Mouse (Mus musculus): ENCODE data around the gene Tmem178b.

The Tmem178b gene

GRCm38 (mm10) chr6:40161381-40161780 is 288.3 kb downstream of the Tmem178b start:
- DNase-seq (ENCODE audit: low read depth, low spot score) = no peak

GRCm38 (mm10) chr6:40173559-40173958 is 300.5 kb downstream of the Tmem178b start:
- DNase-seq (ENCODE audit: low read depth, low spot score) = no peak

DNA sequence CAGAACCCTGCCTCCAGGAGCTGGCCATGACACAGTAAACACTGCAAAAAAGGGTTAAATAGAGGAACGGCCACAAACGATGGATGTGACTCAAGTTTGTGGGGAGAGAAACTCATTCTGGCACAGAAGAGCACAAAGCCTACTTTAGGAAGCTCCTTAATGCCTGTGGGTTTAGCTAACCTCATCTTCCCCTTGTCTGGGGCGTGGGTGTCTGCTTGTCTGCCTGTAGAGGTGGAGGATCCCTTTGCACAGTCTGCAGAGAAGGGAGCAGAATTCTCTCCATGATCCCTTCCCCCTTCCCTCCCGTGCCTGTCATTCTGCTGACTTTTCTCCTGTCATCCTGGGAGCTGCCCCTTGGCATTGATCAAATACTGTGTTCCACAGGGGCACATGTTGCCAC is 304.8 kb downstream of the Tmem178b start:
- no peak for DNase-seq (ENCODE audit: low read depth, low spot score)

DNA sequence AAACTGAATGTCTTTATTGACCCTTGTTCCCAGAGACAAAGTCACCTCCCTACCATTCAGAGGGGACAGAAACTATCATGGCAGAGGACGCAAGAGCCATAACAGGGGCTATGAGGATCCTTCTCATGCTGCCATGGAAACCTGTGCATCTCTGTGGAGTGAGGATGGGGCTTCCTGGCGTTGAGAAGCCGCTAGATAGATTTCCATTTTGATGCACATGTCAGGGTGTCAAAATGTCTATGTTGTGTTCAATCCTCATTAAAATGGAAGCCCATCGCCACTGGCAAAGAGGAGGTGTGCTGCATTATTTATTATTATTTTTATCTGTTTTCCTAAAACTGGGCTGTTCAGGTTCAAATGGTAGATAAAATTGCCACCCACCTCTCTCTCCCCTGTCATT is 307.5 kb downstream of the Tmem178b start:
- no peak for DNase-seq (ENCODE audit: low read depth, low spot score)

DNA sequence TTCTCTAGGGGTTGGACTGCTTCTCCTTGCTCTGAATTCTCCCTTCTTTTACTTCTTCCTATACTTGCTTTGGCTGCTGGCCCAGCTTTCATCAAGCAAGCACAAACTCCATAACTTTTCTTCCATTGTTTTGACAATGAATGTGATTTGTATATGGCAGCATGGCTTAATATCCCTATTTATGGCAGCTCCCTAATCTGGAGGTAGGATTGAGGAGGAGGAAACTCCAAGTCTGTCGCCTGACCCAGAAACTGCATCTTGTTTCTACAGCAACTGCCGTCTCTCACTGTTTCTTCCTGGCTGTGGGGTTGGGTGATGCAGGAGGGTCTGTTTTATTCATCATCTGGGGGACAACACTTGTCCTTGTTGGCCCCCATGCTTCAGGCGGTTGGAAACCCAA is 327.6 kb downstream of the Tmem178b start:
- no peak for DNase-seq (ENCODE audit: low read depth, low spot score)

DNA sequence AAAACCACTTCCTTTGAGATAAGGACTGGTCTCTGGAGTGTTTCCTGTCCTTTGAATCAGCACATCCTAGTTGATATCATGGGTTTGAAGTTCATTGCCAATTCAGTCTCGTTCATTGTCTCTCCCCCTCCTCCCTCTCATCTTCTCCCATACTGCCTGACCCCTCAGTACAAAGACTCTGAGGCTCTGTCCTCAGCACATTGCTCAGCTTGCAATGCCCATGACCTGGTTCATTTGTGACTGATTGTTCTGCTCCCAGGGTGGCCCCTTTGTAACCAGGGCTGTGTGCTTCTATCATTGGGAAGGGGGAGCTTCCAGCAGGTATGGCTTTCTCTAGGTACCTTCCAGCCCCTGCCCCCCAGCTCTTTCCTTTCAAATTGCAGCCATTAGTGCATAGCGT is 329.5 kb downstream of the Tmem178b start:
- DNase-seq (ENCODE audit: low read depth, low spot score) = no peak

DNA sequence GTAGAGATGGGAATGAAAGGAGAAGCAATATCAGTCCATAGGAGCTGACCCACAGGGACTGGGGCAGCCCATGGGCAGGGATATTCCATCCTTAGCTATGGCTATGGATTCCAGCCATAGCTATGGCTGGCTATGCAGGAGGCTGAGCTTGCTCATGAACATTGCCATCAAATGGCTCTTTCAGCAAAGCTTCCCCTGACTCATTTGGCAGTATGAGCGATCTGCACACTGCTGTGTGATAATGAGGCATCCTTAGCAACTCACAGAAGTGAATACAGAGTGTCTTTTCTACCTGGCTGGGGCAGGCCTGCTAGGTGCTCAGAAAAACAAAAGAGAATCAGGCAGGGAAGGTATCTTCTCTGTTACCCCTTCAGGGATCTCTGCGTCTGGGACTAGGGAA is 332.3 kb downstream of the Tmem178b start:
- DNase-seq (ENCODE audit: low read depth, low spot score) = no peak

- DNase-seq (ENCODE audit: low read depth, low spot score) = no peak
Observed at GRCm38 (mm10) chr6:40208014-40208413, 334.9 kb downstream of the Tmem178b start.

GRCm38 (mm10) chr6:40209172-40209571 is 336.1 kb downstream of the Tmem178b start:
- no peak for DNase-seq (ENCODE audit: low read depth, low spot score)

DNA sequence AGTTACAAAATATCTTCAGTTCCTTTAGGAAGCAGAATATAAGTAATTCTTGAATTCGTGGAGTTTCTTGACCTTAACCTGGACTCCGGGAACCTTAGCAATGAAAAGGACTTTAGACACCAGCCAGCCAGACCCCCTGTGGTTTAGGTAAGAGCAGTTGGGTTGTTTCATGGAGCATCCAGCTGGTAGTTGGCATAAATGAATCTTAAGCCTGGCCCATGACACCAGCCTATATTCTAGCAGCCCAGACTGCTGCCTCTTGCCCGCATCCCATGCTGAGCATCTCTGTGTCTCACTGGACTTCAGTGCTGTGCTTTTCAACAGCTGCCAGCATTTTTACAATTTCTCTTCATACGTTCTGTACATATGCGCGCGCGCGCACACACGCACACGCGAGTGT is 344.1 kb downstream of the Tmem178b start:
- DNase-seq (ENCODE audit: low read depth, low spot score) = no peak

DNA sequence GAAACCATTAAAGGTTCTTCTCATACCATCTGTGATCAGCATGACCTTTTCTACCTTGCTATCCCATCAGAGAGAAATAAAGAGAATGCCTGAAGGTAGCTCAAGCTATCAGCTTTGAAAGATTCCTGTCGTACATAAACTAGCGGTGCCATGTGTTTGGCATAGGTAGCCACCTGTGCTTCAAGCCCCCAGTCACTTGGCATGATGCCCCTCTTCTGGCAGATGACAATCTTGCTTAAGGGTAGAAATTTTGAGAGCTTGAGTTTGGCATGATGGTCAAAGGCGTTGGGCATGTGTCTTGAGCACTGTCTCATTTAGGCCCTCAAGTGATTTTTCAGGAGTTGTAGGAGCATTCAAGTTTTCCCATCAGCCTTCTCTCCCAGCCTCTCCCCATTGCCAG is 344.6 kb downstream of the Tmem178b start:
- no peak for DNase-seq (ENCODE audit: low read depth, low spot score)

GRCm38 (mm10) chr6:40220634-40221120 is 347.6 kb downstream of the Tmem178b start:
- DNase-seq (ENCODE audit: low read depth, low spot score) = no peak

DNA sequence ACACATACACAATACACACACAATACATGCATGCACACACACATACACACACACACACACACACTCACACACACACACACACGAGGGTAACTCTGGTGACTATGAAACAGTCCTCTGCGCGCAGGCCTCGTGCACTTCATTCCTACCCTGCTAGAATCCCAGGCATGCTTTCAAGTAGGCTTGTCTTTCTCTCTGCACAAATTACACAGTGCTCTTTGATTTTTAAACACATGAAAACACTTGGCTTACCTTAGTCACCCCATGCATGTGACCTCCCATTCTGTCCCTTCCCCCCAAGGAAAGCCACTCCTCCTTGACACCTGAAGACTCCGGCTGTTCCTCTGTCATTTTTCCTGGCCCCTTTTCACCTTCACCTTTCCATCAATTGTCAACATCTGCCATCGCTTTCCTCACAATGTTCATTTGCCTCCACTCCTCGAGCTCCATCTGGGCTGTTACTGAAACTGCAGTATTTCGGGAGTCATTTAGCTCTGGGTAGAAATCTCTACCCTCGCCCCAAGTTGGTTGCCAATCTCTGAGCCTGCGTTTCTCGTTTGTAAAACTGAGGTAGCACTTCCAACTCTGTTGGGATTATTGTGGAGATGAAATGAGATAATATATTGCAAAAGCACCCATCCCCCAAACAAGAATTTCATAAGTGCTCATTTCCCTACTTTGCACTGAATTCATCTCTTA is 352.7 kb downstream of the Tmem178b start:
- DNase-seq (ENCODE audit: low read depth, low spot score) = no peak

DNA sequence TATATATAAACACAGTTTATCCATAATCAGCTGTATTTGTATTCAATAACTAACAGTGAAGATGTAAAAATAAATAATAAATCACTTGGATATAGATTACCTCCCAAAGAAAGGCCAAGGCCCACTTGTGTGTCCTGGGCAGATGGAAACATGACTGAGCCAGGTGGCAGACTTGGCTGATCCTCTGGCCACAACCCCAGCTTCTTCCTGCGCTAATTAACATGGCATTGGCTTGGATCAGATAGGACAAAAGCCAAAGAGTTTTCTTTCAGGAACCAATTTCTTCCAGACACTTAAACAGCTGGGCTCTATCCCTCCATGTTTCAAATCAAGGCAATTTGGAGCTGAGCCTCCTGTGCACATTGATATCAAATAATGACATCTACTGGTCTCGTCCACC is 355.9 kb downstream of the Tmem178b start:
- DNase-seq (ENCODE audit: low read depth, low spot score) = no peak

DNA sequence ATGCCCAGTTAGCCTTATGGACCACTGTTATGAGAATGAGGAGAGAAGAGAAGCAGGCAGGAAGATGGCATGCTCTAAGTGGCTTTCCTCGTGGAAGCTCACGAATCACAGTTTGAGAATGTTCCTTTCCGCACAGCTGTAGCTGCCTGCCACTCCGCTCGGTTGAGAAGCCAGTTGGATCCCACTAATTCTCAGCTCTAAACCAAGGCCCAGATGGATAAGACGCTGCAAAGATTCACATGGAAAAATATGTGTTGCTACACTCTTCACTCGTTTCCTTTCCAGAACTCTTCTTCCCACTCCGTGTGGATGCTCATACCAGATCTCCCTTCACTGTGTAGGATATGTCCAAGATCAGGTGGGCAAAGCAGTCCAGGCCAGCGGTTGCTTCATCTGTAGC is 356.9 kb downstream of the Tmem178b start:
- DNase-seq (ENCODE audit: low read depth, low spot score) = no peak

- no peak for DNase-seq (ENCODE audit: low read depth, low spot score)
Observed at GRCm38 (mm10) chr6:40234066-40234465, 361.0 kb downstream of the Tmem178b start.

GRCm38 (mm10) chr6:40235793-40236470 is 362.9 kb downstream of the Tmem178b start:
- DNase-seq (ENCODE audit: low read depth, low spot score) = peak; percentile 58

DNA sequence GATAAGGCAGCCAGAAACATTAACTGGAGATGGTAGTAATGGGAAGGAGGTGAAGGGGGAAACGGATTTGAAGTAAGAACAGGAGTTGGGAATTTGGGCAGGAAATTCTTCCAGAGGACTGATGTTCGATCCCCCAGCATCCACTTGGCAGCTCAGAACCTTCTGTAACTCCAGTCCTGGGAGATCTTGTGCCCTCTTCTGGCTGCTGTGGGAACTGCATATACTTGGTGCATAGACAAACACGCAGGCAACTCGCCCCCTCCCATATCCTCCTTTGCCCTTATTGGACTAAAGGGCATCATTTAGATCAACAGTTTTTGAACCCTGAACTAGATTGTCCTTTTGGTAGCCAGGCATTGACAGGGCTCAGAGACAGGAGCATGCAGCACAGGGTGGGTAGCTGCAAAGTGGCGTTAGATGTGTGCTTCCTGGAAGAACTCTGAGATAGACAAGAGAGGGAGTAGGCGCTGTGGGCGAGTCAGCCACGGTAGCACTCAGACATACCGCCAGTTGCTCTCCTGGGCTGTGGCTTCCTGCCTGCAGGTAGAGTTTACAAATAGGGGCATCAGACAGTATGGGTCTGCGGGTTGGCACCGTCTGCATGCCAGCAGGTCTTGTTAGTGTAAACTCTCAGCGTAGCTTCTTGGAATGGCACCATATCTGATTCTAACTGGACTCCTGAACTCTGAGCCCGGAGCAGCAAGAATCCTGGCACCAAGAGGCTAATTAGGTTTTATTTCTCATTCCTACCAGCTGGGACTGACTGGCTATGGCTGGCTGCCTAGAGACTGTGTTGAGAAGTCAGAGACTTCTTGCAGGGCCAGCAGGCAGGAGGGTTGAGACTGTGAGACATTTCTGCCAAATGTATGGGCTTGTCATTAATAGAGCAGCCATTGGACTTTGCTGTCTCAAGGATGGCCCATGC is 364.0 kb downstream of the Tmem178b start:
- peak; percentile 27 for DNase-seq (ENCODE audit: low read depth, low spot score)

GRCm38 (mm10) chr6:40238857-40239256 is 365.8 kb downstream of the Tmem178b start:
- no peak for DNase-seq (ENCODE audit: low read depth, low spot score)

- DNase-seq (ENCODE audit: low read depth, low spot score) = no peak
Observed at GRCm38 (mm10) chr6:40240671-40241070, 367.6 kb downstream of the Tmem178b start.

- no peak for DNase-seq (ENCODE audit: low read depth, low spot score)
Observed at GRCm38 (mm10) chr6:40247398-40247946, 374.4 kb downstream of the Tmem178b start.

- DNase-seq (ENCODE audit: low read depth, low spot score) = no peak
Observed at GRCm38 (mm10) chr6:40249939-40250338, 376.9 kb downstream of the Tmem178b start.

Measured in embryo, embryonic 11.5 days (tissue).